ENCODE assay signal across 16 mouse cellular contexts in the genomic region with DNA sequence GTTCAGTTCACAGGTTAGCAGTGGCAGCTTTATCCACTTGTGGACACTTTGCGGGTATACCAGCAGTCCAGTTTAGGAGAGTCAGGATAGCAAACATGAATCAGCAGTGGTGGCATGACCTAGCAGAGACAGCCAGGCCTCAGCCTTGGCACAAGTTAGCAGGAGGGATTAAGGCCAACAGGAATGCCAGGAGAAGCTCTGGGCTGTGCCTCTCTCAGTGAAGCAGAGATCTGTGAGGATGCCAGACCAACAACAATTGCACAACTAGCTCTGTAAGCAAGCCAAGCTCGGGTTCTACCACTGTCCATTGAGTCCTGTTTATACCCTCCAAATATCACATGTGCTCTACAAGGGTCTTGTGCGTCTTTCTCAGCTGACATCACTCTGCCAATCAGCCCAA. TPM values are rescaled to one million over a fixed set of nuclear protein-coding genes. Genes with fewer than 3 reads are reported as not detected.
DNase-seq lines count a peak whose midpoint lies in the region; ATAC-seq lines count a peak whose summit lies in the region.
"Had no signal": no experiment of that assay in that cellular context is flagged by ENCODE, and none has a peak within 500 bp of the region (broad histone marks: within the 10 kb centered on the region; RNA-seq: fewer than 3 reads in every experiment).

No protein-coding gene starts in this region.

- no peak overlapping the region for H3K27ac ChIP-seq in heart, embryonic 12.5 days (ENCODE audit: poor library complexity, severe bottlenecking)
- H3K27ac ChIP-seq: kidney, postnatal 0 days had no signal

- no peak overlapping the region for H3K4me2 ChIP-seq in heart, embryonic 12.5 days
- H3K4me2 ChIP-seq: liver, embryonic 11.5 days had no signal

- no peak overlapping the region for H3K4me3 ChIP-seq in heart, embryonic 12.5 days
- H3K4me3 ChIP-seq: erythroblast, embryonic 14.5 days had no signal

- H3K36me3 ChIP-seq in heart, embryonic 12.5 days = no peaks in the 10 kb centered on the region

- no peak overlapping the region for H3K9ac ChIP-seq in heart, embryonic 12.5 days

- H3K4me1 ChIP-seq in heart, embryonic 12.5 days (replicated peaks) = no peaks in the 10 kb centered on the region; the same call in 1 of the 2 replicates

- DNase-seq in heart, adult 8-10 months (ENCODE audit: low spot score) = peak; percentile 35
- peak; percentile 27 for DNase-seq in 3T3-L1 (ENCODE audit: low read depth, low spot score)
- peak; percentile 70 for DNase-seq in NIH3T3 (ENCODE audit: low read depth)
- peak; percentile 11 for DNase-seq in gastrocnemius, postnatal 10 days
- DNase-seq in spleen, postnatal 4 days (ENCODE audit: low spot score in 2 of 2) = no peak
- no peak for DNase-seq in layer of hippocampus, adult 9-11 months
- DNase-seq: cerebellum, adult 11-12 months; embryo, embryonic 11 days; right cerebral cortex, postnatal 4 days had no signal

- no peaks in the 10 kb centered on the region for H3K9me3 ChIP-seq in heart, embryonic 12.5 days (replicated peaks)

- no peaks in the 10 kb centered on the region for H3K27me3 ChIP-seq in heart, embryonic 12.5 days (replicated peaks)

- WGBS in heart, embryonic 12.5 days = 79% methylated on average over 3 of the region's 3 CpGs

- no peak for ATAC-seq in heart, embryonic 12.5 days (ENCODE audit: insufficient number of reproducible peaks, low FRiP score)

RNA-seq across cellular contexts. Expression of gene Dpp4, which starts 13.9 kb away (rescaled TPM):
- total RNA-seq in heart, adult 8-10 months (2022) = 1 to 10 TPM; 2.5 to 7.6 (median 4.0) TPM
- 19.9 and 20.6 TPM in 2 replicates for polyA plus RNA-seq in heart, embryonic 12.5 days (2016; fragmentation: Nextera tagmentation; extraction: Ambion mirVana)
- total RNA-seq in gastrocnemius, postnatal 10 days (2021) = 1 to 10 TPM; 7.8 to 9.3 TPM
- polyA plus RNA-seq: erythroblast, embryonic 14.5 days had no signal

RNA-seq across cellular contexts. Expression of gene Gcg, which starts 57.5 kb away (rescaled TPM):
- not detected for total RNA-seq in heart, adult 8-10 months (2022)
- polyA plus RNA-seq in heart, embryonic 12.5 days (2016; fragmentation: Nextera tagmentation; extraction: Ambion mirVana) = not detected in 2 replicates
- total RNA-seq in gastrocnemius, postnatal 10 days (2021) = under 1 TPM in 1 of 2 experiments, not detected in 1; 0.25 TPM
- total RNA-seq: heart, postnatal 14 days; left cerebral cortex, postnatal 25 days had no signal
- polyA plus RNA-seq: erythroblast, embryonic 14.5 days; kidney, postnatal 0 days; lung, embryonic 16.5 days had no signal

Comparison
In these comparisons a context has a peak if more than half of its experiments do, and no peak if none do; other contexts are left out.
1. DNase-seq: peak in heart, adult 8-10 months (single experiment), 3T3-L1 (single experiment), NIH3T3 (single experiment) and gastrocnemius, postnatal 10 days (single experiment); none in spleen, postnatal 4 days (0 of 2) and layer of hippocampus, adult 9-11 months (single experiment).